Mouse (Mus musculus) telencephalon, adult 2 months (tissue): Measurements from ENCODE around the gene Fbxl19.

Source experiments
- DNase-seq: peaks from one replicate; pipeline ENCODE4 v3.0.0-alpha.2; 2011; ENCODE audit warnings: low read depth, low spot score

Gene Fbxl19

DNA sequence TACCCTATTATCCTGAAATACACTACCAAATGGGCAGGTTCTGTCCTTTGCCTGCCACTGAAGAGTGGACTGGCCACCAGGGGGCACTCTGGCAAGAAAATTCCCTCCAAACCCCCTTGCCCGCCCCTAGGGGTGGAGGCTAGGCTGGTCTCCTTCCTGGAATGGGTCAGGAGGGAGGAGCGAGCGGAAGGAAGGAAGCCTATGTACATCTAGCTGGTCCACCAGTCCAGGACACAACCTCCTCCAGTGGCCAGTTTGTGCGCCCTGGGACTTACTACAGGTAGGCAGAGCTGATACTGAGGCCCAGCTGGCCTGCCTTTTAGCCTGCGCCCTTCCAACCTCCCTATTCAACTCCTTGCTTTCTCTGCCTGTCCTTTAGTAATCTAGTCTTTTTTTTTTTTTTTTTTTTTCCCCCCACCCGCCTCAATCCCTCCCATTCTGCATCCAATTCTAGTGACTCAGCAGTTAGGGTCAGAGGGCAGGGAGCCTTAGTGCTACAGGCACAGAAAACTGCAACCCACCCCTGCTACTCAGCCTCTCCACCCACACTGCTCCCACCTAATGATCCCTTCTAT lies 56.2 kb downstream of the Fbxl19 start, which contains the start of gene Hsd3b7:
TSS of gene Hsd3b7 (plus strand) at position 170 of the 575 bp plus-strand sequence.
- DNase-seq = peak; percentile 68

DNA sequence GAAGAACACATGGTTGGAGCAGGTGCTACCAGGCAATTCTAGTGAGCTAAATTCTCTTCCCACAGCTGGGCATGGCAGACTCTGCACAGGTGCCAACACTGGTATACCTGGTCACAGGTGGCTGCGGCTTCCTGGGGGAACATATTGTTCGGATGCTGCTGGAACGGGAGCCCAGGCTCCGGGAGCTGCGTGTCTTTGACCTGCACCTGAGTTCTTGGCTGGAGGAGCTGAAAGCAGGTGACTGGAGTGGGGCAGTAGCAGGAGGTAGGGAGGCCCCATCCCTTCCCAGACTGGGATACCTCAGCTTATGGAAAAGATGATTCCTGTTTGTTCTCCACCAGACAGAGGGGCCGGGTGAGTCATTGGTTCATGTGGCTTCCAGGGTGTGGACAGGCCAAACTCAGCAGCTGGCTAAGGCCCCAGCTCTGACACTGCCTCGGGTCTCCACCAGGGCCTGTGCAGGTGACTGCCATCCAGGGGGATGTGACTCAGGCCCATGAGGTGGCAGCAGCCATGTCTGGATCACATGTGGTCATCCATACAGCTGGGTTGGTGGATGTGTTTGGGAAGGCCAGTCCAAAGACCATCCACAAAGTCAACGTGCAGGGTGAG lies 56.8 kb downstream of the Fbxl19 start:
- no peak for DNase-seq

DNA sequence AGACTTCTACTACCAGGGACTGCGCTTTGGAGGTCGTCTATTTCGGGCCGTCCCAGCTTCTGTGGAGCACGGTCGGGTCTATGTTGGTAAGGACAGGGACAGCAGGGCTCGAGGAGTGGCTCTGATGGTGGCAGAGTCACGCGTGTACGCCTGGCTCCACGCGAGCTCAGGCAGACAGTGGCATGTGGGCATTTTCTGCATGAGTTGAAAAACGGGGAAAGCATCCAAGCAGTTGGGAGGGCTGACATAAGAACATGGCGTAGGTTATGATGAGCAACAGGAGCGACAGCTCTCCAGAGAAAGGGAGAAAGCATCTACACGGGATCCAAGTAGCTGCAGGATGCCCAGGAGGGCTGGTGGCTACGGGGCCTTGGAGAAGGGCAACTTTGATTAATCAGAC lies 58.0 kb downstream of the Fbxl19 start:
- no peak for DNase-seq

DNA sequence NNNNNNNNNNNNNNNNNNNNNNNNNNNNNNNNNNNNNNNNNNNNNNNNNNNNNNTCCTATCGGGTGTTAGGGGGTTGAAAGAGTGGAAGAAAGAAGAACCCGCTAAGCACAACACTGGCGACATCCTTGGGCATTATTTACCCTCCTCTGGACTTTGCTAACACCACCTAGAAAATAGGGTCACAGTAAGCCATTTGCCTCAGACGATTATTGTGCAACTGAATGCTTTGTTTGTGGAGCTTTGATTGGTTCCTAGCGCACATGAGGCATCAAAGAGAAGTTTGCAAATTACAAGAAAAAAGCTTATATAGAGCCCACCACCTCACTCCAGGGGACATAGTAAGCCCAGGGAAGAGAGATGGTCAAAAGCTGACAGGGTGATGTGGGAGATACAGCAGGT lies 64.5 kb downstream of the Fbxl19 start:
- DNase-seq = no peak

DNA sequence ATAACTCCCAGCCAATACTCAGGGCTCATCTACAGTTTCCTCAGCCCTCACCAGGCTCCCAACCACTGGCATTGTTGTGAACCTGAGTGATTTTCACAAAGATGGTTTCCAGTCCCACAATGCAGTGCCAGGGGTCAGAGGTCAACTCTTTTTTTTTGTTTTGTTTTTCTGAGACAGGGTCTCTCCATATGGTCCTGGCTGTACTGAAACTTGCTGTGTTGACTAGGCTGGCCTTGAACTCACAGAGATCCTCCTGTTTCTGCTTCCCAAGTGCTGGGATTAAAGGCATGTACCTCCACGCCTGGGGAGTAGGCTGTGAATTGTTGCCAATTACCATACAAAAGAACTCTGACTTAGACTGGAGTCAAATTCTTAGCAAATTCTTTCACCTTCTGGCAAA lies 65.5 kb downstream of the Fbxl19 start:
- no peak for DNase-seq

DNA sequence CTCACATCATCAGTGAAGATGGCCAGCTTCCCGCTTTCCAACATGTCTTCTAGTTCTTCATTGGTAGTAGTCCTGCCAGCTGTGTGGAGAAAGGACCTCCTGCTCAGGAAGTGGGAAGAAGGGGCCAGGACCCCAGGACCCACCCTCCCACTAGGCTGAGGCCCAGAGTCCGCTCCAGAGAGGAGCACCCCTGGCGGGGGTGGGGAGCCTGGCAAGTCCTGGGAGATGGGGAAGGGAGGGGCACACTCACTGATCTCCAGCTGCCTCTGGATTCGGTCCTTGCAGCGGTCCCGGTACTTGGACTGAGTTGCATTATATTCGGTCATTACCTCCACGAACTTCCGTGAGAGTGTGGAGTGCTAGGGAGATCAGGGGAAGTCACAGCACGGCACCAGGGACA lies 66.3 kb downstream of the Fbxl19 start:
- DNase-seq = no peak

DNA sequence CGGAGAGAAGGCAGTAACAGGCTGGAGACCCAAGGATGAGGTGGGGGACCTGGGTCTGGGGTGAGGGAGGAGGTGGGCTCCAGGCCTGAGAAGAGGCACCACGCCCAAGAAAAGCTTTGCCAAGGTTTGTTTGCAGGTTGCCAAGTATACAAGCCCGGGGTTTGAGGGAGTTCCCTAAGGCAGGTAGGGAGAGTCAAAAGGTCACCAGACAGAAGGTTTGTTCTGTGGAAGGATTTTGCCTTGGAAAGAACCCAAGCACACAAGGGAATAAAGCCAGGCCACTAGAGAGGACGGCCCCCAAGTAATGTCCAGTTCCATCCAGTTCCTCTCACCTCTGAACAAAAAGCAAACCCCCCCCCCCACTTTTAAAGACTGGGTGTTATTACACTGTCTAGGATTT lies 66.9 kb downstream of the Fbxl19 start:
- no peak for DNase-seq

DNA sequence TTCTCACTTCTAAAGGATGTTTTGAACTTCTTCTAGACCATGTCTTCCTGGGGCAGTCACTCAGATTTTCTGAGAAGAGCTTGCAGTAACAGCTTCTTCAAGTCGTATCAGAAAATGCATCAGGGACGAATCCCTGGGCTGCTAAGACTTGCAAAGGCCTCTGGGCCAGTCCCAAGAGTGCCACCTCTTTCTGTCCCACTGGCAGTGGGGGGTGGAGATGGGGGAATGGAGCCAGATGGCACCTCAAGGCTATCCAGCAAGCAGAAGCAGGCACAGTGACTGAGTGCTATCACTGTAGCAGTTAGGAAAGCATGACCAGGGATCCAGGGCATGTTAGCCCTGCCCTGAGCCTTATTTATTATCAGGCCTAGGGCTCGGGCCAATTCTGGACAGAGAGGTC lies 67.9 kb downstream of the Fbxl19 start:
- no peak for DNase-seq

DNA sequence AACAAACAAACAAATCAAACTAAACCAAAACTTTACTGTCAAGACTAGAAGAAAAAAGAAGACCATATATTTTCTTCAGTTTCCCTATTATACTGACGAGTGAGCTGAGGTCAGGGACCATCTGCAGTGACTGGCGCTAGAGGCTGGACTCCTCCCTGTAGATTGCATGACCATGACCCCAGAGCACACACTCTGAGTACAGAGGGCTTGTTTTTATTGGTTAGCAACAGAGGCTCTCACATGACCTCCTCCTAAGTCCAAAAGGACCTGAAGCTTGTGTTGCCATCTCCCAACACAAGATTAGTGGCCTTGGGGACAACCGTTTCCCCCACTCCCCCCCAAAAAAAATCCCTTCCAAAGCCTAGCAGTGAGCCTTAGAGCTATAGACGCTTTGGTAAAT lies 69.5 kb downstream of the Fbxl19 start:
- DNase-seq = no peak

DNA sequence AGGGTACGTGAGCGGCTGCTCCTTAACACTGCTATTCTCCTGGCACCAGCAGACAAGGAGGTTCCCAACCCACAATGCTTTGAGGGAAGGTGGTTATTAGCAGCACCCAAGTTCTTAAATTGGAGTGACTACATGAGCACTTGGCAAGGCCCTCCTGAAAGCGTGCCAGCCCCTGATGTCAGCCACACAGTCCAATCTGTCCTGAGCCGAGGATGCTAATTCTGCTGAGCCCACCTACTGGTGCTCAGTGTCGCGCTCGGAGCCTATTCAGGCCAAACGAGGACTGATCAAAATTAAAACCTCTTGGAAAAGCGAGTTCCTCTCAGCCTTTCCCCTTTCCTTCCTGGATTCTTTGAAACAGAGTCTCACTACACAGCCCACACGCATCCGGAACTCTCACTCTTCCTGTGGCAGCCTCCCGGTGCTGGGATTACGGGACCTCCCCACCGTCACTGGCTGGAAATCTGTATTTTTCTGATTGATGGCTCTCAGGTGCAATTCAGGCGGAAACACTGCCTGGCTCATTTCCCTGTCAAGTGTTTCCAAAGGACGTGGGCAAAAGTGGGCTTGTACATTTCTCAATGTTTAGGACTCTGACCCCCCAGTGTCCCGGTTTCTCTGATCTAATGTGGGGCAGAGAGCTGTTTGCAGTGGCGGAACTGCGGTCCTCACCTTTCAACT lies 70.0 kb downstream of the Fbxl19 start:
- peak; percentile 85 for DNase-seq

DNA sequence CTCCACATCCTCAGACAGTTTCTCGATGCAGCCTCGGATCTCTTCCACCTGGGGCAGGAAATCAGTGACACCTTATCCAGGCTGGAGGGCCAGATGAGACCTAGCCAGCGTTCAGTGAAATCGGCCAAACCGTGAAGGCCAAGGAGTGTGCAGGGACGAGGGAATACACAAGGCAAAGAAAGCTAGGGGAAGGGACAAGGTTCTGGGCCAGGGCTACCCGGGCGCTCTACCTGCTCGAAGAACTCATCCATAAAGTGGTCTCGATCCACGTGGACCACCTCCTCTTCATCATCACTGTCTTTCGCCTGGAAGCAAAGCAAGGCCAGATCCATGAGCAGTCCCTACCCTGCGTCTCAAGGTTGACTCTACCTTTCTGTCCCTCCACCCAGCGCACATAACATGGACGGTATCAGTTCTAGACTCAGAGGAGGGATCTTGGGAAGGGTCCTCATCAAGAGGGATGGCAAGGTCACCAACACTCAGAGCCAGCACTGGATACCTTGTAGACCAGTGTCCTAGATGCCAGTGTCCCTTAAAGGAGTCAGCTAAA lies 70.8 kb downstream of the Fbxl19 start:
- DNase-seq = no peak

DNA sequence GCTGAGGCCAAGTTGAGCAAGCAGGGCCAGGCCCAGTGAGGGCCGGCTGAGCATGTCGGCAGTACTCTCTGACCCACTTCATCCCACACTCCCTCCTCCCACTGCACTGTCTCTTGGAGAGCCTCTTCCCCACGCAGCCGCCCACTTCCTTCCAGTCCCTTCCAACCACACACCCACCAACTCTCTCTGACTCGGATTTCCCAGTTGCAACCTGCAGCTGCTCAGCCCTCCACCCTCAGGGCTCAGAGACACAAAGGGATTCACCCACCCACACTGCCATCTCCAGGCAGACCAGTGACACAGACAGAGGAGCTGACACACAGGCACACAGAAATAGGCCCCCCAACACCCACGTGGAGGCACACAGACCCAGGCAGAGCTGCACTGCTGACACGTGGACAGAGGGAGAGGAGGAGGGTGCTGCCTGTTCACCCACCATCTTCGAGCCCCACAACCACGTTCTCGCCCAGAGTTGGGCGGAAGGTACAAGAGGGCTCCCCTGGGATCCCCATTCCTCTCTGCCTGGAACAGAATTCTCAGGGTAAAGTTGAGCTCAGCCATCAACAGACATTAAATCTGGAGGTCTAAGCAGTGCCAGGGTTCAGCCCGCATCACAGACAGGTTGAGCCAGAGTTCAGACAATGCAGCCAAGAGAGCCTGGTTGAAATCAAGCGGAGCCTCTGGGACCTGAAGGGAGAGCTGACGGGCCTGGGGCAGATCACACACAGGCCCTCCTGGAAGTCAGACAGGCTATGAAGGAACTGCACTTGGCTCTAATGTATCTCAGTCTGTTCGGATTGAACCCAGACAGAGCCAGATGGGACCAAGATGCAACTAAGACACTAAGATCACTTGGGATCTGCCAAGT lies 71.8 kb downstream of the Fbxl19 start:
- DNase-seq = peak; percentile 91

DNA sequence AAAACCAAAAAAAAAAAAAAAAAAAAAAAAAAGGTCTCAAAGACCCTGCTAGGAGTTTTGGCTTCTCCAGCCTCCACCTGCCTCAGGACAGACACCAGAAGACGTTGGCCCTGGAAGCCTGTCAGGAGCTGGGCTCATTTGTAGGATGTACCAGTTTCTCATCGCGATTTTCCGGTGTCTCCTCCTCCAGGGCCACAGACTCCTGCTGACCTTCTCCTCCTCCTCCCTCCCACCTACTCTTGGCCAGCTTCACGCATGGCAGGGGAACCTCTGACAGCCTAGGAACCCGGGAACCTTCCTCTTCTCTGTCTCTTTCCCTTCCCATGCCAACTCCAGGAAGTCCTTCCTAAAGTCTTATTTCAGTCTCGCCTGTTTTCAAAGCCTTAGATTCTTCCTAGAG lies 72.7 kb downstream of the Fbxl19 start:
- DNase-seq = no peak

DNA sequence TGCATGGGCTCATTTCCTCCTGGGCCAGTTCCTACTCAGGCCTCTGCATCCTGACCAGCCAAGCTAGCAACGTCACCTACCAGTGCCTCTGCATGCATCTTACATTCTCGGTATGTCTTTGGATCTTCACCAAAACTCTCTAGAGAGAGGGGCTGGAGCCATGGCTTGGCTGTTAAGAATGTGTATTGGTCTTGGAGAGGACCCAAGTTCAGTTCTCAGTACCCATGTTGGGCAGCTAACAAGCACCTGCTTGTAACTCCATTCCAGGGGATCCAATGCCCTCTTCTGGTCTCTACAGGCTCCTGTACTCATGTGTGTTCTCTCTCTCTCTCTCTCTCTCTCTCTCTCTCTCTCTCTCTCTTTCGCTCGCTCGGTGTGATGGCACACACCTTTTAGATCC lies 73.4 kb downstream of the Fbxl19 start:
- DNase-seq = no peak
